Mouse (Mus musculus) layer of hippocampus, adult 2 months (tissue): ENCODE results near the gene Nlrp1b. TPM values are rescaled to one million over a fixed set of nuclear protein-coding genes. Genes with fewer than 3 reads are reported as not detected.

Experiments
- DNase-seq, 2 experiments: peaks; one replicate each; pipeline ENCODE4 v3.0.0; 2022; ENCODE audit warnings: low spot score in 2 of 2
- H3K27ac ChIP-seq: fragments of 200-600 bp; 2 replicates; pipeline ENCODE4 v1.8.1; 2022
- H3K4me3 ChIP-seq: fragments of 200-600 bp; 2 replicates; pipeline ENCODE4 v1.8.1; 2022; ENCODE audit warnings: mild to moderate bottlenecking
- CTCF ChIP-seq: fragments of 200-600 bp; conservative IDR thresholded peaks from 2 replicates; pipeline ENCODE4 v1.8.1; 2022; ENCODE audit warnings: antibody characterized with exemption, mild to moderate bottlenecking, moderate library complexity
- long read RNA-seq, 2 experiments: library from polyadenylated mRNA; stranded (forward); transcript quantifications; one replicate each; pipeline ENCODE4 v2.0.0; 2021; ENCODE audit warnings: borderline mapping rate in 2 of 2
- total RNA-seq, 2 experiments: library from RNA; stranded (reverse); gene quantifications; 2 replicates each; pipeline ENCODE4 v1.2.3; 2021

Nlrp1b gene
- total RNA-seq = under 1 TPM; 0.26 to 0.34 TPM
- long read RNA-seq, experiment 1 = 0 reads
- long read RNA-seq, experiment 2 = 0 reads

DNA sequence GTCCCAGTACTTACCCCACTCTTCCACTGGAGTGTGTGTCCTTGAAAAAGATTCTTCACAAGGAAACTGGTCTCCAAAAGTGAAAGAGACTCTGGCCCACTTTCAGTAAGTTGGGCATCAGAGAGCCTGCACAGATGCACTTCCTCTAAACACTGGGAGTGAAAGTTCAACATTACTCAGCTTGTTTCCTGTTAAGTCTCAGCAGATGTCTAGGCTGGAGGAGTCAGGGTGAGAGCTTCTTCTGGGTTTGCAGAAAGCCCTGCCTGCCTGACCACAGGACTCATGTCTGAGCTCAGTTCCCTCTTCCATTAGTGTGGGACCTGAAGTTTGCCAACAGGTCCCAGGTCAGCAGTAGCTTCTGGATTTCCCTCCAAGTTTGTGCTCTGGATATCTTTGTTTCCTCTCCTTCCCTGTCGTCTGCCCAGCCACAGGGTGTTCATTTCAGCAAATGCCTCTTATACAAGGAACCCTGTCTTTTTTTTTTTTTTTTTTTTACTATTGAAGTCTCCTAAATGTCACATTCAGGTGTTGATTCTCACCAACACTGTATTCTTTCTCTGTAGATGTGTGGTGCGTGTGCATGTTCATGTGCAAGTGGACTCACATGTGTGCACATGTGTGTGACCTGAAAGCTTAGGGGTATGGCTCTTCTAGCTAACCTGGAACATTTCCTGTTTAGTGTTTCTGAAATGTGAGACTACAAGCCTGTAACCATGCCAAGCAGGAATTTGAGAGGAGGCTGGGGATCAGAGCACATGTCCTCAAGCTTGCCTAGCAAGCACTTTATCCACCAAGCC lies at the start of gene Nlrp1b:
Nlrp1b (minus strand) TSS at position 50 of the 797 bp plus-strand sequence.
- Histone ChIP-seq H3K4me3 (no peak within 1 kb of the TSS), H3K27ac (no peak within 1 kb of the TSS)
- no peak for TF ChIP-seq CTCF
- DNase-seq = no peak

DNA sequence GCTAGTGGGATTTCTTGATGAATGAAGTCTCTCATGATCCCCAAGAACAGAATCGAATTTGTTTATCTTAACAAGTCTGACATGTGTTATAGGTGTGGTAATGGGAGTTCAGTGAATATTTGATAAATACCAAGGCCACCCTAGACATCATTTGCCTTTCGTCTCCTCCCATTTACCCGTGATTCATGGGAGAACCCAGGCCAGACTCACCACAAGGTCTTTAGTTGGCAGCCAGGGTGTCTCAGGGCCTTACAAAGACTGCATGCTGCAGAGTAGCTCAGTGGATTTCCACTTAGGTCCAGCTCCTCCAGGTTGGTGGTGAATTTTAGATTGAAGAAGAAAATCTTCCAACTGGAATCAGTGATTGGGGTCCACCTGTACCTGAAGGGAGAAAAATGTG lies 30.5 kb upstream of the Nlrp1b start:
- H3K4me3 ChIP-seq = no peak overlapping the region
- H3K27ac ChIP-seq = no peak overlapping the region
- TF ChIP-seq CTCF = no peak
- DNase-seq = no peak

GRCm38 (mm10) chr11:71251333-71251732 lies 20.8 kb upstream of the Nlrp1b start:
- no peak for DNase-seq
- no peak overlapping the region for H3K27ac ChIP-seq
- no peak for TF ChIP-seq CTCF
- H3K4me3 ChIP-seq = no peak overlapping the region

GRCm38 (mm10) chr11:71224614-71225013 lies 5.9 kb downstream of the Nlrp1b start:
- Histone ChIP-seq H3K4me3 (no peak overlapping the region), H3K27ac (no peak overlapping the region)
- TF ChIP-seq CTCF = peak; percentile 39
- DNase-seq = no peak

GRCm38 (mm10) chr11:71202703-71203102 lies 27.8 kb downstream of the Nlrp1b start:
- no peak overlapping the region for H3K4me3 ChIP-seq
- no peak for TF ChIP-seq CTCF
- DNase-seq = no peak
- no peak overlapping the region for H3K27ac ChIP-seq

GRCm38 (mm10) chr11:71199349-71199748 lies 31.2 kb downstream of the Nlrp1b start:
- DNase-seq = no peak
- Histone ChIP-seq H3K4me3 (no peak overlapping the region), H3K27ac (no peak overlapping the region)
- TF ChIP-seq CTCF = no peak

- DNase-seq = no peak
- no peak overlapping the region for H3K27ac ChIP-seq
- no peak overlapping the region for H3K4me3 ChIP-seq
- peak; percentile 32 for TF ChIP-seq CTCF
These were observed 60.9 kb downstream of the Nlrp1b start for GRCm38 (mm10) chr11:71169633-71170032.

- TF ChIP-seq CTCF = no peak
- H3K4me3 ChIP-seq = no peak overlapping the region
- no peak for DNase-seq
- no peak overlapping the region for H3K27ac ChIP-seq
These were observed 66.4 kb downstream of the Nlrp1b start for GRCm38 (mm10) chr11:71164139-71164538.

GRCm38 (mm10) chr11:71159439-71160136 lies 70.9 kb downstream of the Nlrp1b start:
- no peak for DNase-seq
- H3K4me3 ChIP-seq = no peak overlapping the region
- no peak overlapping the region for H3K27ac ChIP-seq
- no peak for TF ChIP-seq CTCF

DNA sequence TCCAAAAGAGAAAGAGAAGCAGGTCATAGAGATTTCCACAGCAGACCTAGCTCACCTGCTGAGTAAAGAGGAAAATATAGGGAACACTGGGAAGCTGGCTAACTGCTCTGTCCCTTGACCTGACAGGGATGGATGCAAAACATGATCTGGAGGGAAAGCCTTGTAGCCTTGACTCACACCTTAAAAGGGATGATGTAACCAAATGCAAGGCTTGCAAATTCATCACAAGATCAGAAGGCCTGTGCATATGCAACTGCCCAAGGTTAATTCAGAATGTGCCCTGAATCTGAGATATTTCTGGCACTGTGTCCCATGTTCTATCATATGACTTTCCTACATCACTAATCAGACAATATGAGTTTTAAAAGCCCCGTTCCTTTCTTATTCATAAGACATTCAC lies 75.3 kb downstream of the Nlrp1b start:
- DNase-seq = no peak
- no peak for TF ChIP-seq CTCF
- Histone ChIP-seq H3K4me3 (no peak overlapping the region), H3K27ac (no peak overlapping the region)

GRCm38 (mm10) chr11:71144661-71145060 lies 85.9 kb downstream of the Nlrp1b start, which contains the start of gene Nlrp1a:
Gene Nlrp1a, minus strand, starts transcription at chr11:71144704.
- TF ChIP-seq CTCF = no peak
- DNase-seq = no peak
- Histone ChIP-seq H3K27ac (peak within 1 kb of the TSS; percentile 64), H3K4me3 (no peak within 1 kb of the TSS)

GRCm38 (mm10) chr11:71142031-71142430 lies 88.5 kb downstream of the Nlrp1b start:
- Histone ChIP-seq H3K4me3 (no peak overlapping the region), H3K27ac (peak overlapping the region; percentile 36; the same call in 1 of the 2 replicates)
- TF ChIP-seq CTCF = no peak
- DNase-seq = no peak

DNA sequence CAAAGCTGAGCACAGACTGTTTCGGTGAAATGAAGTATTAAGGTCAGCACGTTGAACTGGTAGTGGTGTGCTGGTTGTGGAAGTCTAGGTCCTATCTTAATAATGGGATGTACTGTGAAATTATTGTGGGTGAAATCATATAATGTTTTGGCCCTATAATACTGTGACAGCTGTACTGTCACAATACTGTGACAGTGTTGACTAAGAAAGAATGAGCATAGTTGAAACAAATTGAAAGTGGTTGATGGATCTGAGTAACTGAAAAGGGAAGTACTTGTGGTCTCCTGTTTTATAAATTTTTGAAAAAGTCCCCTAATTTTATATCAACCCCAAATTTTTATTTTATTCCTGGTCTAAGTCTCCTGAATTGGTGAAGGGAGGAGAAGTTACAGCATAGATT lies 123.4 kb downstream of the Nlrp1b start:
- no peak for TF ChIP-seq CTCF
- Histone ChIP-seq H3K4me3 (no peak overlapping the region), H3K27ac (no peak overlapping the region)
- no peak for DNase-seq
